Mouse (Mus musculus) adrenal gland, postnatal 25 days (tissue): Measurements from ENCODE around the gene Jmjd4. TPM values are rescaled to one million over a fixed set of nuclear protein-coding genes. Genes with fewer than 3 reads are reported as not detected.
A peak's percentile ranks its signal among the peaks of the same experiment; 100 is the strongest.

Experiments used
- DNase-seq: peaks from one replicate; pipeline ENCODE4 v3.0.0; 2021; ENCODE audit warnings: mixed read lengths
- long read RNA-seq: library from polyadenylated mRNA; stranded (forward); transcript quantifications from one replicate; pipeline ENCODE4 v2.0.0, GENCODE M21; 2021
- total RNA-seq: library from RNA; stranded (reverse); gene quantifications from 2 replicates; pipeline ENCODE4 v1.2.3, GENCODE M21; 2021

Gene Jmjd4
- total RNA-seq: 10.4 and 11.4 TPM in 2 replicates
- long read RNA-seq, full-length matches to known transcripts: 7 of 14 reads
- long read RNA-seq, partial matches to known transcripts: 4 of 14 reads
- long read RNA-seq, other reads (novel, unspliced or antisense): 3 of 14 reads

DNA sequence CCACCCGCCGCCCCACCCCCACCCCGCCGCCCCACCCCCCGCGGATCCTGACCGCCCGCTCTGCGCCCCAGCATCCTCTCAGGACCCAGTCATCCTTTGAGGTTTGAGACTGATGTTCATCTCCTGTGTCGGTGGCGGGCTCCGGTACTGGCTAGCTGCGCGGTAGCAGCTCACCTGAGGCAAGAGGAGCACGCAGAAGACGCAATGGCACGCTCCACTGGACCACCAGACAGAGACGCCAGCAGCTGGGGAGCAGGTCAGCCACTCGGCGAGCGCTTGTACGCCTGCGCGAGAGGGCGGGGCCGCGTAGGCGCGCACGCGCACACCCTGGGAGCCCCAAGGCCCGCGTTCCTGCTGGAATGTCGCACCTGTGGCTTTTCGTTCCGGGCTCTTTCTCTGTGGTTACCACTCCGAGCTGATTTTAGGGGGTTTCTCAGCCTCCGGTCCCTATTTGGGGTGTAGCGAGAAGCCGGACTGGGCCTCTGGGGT is at the start of gene Jmjd4:
TSS of gene Jmjd4 (plus strand) at position 305 of the 489 bp plus-strand sequence.
- peak; percentile 93 for DNase-seq

DNA sequence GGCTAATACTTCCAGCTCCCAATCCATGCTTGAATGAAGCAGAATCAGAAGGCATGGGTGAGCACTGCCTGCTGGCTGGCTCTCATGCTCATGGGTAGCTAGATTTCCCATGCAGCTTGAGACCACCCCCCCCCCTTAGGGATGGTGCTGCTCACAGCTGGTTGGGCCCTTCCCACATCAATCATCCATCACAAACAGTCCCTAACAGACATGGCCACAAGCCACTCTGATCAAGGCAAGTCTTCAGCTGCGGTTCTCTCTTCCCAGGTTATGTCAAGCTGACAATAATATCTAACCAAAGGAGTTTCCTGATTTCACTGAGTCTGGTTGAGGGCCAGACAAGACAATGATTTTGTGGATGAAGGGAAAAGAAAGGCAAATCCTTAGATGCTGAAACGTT is 49.0 kb upstream of the Jmjd4 start:
- DNase-seq: no peak

DNA sequence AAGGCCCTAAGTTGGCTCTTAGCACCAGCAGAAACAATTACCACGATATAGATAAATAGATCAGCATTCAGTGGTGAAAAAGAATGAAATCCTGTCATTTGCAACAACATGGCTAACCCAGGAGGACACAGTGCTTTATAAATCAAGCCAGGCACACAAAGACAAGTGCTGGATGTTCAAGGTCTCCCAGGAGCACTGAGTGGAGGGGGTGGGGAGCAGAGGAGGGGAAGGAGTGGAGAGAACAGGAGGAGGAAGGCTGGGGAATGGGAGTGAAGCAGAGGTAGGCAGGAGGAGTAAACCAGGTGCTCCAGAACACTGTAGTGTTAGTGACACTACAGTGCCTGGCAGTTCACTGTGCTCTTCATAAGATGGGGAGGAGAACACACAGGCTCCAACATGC is 44.1 kb upstream of the Jmjd4 start:
- no peak for DNase-seq

DNA sequence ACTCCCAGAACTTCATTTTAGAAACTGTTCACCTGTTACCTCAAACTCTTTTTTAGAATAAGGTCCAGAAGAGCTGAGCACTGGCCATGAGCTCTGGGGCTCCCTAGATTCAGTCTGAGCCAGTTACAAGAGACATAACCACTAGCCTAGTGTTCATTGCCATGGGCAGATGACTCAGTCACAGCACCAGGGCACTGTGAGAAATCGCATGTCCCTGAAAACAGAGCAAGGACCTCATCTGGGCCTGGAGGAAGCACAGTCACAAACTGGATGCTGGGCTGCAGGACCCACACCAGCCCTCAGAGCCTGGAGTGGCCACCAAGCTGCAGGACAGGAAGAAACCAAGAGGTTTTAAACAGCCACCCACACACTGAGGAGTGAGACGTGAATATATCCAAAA is 39.0 kb upstream of the Jmjd4 start:
- peak; percentile 44 for DNase-seq

DNA sequence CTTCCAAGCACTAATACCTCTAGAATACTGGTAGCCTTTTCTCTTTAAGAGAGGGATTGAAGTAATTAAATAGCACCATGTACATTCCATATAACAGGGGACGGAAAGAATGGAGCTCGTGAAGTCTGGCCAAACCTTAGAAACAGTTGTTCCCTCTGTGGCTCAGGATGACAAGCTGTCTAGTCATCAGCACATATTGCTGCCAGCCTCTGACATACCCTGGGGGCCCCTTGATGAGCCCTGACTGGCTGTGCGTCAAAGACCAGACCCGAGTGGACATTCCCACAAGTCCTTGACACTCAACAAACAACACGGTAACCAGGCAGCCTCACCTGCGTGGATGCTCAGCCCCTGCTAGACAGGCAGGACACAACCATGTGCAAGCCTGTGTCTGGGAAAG is 37.8 kb upstream of the Jmjd4 start:
- DNase-seq: no peak

DNA sequence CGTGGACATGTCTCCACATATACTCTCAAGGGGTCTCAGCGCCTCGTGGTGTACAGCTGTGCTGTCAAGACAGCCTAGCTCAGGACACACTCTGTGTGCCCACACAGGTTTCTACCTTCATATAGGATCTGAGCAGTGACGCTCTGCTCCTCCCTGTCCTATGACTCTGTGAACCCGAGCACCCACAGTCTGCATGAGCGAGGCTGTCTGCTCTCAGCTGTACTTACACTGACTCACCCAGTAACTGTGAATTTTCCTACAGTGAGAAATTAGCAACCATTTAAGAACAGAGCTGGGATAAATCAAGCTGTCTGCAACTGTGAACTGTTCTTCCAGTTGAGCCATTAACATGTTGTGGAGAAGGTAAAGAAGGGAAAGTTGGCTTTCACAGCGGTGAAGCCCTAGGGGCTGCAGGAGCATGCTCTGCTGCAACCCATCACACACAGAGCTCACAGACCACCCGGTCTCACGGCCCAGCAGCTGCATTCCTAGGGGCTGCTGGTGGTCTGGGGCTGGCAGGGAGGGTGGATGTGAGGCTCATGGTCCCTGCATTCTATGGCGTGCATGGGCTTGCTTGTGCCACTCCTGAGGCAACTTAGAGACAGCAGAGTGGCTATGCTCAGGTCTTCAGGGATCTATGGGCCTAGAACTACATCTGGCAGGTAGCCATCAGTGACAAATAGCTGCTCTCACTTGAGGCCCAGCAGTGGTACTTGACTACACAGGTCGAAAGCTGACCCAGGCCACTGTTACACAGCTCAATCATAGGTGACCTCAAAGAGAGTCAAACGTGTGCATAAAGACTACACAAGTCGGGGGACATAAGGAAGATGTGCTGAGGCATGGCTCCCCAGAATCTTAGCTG is 36.6 kb upstream of the Jmjd4 start:
- no peak for DNase-seq

DNA sequence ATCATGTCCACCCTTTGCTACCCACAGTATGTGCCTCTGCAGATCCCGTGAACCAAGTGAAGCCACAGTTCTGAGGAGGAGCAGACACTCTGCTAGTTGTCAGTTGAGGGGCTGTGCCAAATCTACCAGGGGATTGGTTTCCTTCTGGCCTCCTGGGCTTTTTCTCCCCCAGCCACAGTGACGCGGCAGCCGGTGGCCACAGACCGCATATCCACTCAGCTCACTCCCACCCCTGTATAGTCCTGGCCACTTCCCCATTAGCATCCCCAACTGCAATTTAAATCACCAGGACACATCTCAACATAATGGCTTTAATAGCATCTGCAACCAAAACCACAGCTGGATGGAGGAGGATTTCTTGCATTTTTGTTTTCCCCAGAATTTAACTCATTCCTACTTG is 31.1 kb upstream of the Jmjd4 start:
- DNase-seq: no peak

DNA sequence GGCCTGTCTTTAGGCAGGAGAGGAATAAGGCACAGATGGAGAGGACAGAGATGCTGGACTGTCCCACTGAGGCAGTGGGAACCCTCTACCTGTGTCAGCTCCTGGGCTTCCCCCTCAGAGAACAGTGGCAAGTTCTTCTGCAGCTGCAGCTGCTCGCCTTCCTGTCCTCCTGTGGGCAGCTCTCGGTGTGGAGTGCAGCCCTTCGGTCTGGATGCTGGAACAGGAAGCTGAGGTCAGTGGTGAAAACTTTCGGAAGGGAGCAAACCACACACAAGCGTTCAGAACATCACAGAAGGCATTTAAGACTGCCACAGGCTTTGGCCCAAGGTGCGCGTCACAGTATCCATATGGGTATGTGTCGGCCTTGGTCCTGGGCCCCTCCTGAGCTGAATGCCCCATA is 28.4 kb upstream of the Jmjd4 start:
- DNase-seq: no peak

DNA sequence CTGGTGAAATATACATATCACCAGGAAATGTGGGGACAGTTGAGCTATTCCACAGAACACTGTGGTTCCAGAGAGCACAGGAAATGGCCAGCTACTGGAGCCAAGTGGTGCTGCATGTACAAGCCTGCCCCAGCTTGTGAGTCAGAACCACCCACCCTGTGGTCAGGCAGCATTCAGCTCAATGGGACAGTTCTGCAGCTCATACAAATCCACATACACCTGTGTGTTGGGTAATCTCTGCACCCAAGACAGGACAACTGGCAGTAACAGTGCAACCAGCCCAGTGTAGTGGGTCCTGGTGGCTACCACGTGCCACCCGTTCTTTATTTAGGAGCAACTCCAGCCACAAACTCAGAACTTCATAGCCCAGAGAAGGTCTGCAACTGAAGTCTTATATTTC is 27.9 kb upstream of the Jmjd4 start:
- DNase-seq: no peak

DNA sequence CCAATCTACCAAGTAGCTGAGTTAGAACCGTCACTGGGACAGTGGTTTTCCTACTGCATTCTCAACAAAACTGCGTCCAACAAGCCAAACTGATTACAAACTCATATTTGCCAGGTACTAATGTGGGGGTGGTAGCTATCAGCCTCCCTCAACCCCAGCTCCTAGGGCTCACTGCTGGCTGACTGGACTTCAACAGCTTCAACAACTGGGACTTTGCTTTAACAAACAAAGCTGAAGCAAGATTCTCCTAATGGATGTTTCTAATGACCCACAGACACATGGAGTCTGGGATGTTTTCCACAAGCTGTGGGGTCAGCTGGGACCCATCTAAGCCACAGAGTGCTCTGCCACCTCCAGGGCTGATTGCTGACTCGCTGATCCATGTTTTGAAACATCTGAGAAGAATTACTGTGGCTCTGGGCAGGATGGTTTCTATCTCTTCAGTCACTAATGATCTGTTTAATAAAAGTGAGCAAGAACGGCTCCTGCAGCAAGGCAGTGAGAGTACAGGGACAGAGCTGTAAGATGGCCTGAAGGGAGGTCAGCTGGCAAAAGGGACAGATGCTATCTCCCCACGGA is 26.7 kb upstream of the Jmjd4 start:
- no peak for DNase-seq

DNA sequence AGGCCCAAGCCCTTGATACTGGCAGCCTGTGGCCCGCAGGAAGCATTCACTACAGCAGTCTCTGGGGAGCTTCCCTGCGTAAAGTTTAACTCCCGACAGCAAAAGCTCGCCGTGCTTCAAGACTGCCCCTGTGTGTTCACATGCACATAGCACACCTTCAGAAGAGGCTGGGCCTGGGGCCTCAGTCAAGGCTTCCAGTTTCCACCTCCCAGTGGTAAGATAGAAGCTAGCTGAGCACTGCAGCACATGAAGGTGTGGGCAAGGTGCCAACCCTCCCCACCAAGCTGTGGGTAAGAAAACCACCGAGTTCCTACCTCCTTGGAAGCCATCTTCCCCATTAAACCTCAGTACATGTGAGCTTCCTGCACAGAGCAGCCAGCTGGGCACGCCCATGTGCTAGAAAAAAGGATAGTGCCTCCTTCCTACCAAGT is 24.2 kb upstream of the Jmjd4 start:
- DNase-seq: no peak

DNA sequence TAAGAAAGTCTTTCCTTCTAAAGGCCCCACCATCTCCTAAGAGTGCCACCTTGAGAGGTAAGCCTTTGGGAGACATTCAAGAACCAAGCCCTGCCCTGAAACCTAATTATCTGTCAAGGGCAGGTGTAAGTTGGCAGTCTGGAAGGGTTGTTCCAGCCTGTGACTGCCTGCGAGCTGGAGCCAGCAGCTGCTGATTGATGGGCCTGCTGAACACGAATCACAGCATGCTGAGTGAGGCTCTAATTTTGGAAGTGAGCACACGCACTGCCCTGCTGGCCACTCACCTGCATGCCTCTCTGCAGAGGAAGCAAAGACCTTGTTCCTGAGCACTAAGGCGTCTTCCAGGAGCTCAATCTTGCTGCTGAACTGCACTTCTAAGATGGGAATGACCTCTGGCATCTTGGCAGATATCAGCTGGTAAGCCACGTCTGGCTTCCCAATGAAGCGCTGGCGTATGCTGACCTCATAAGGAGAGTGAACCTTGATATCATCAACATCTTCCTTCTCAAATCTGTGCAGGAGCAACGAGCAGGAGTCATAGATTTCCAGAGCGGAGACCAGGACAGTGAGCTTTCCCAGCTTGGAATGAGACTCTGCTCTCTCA is 21.7 kb upstream of the Jmjd4 start:
- DNase-seq: no peak

DNA sequence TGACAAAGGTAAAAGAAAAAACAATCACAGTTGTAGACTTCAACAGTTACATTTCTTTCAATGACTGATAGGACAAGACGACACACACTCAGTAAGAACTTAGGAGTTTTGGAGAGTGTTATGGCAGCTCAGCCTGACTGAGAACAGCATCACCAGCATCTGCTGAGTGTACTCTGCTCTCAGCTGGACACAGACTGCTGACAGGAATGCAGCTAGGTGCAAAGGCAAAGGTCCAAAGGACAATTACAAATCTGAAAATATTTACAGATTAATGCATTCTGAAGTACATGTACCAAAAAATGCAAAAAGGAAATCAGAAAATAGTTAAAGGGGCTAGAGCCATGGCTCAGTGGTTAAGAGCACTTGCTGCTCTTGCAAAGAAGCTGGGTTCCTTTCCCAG is 19.9 kb upstream of the Jmjd4 start:
- DNase-seq: no peak

DNA sequence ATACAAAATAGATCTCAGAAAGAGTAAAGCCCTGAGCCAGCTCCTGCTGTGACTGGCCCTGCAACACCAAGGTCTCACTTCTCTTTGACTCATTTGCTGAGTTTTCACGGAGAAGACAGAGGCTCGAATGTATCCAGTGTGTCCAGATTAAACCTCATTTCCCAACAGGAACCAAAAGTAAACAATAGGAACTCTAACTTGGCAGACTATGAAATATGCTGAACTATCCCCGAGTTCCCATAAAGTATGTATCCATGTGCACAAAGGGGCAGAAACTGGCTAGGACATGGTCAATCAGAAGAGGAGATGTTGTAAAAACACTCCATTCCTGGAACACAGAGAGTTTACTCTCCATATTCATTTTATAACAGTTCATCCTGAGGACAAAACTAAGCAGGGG is 17.6 kb upstream of the Jmjd4 start:
- no peak for DNase-seq

DNA sequence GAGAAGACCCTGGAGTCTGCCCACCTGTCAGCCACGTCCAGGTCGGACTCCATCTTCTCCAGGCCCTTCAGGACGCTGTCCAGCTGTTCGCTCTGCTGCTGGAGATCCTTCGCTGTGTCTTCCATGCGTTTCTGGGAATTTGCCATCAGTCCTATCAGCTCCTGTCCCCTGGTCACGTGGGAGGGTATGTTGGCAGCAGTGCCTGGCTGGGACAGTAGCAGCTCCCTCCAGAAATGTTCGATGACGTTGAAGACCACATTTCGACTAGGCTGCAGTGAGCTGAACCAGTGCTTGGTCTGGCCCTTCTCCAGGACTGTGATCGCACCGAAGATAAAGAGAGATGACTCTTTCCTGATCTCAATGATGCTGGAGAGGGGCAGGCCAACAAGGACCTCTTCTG is 11.9 kb upstream of the Jmjd4 start:
- no peak for DNase-seq

DNA sequence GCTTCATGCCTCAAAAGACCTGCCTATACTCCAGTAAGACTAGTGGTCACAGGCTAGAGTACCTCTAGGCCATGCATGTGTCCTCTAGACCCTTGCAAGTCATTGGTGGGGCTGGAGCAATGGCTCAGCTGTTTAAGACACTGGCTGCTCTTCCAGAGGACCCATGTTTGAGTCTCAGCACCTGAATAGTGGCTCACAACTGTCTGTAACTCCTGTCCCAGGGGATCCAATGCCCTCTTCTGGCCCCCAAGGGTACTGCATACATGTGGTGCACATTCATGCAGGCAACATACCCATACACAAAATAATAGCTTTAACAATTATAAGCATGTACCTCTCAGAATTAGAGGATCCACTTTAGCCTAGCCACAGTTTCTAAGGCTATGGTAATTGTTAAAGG is 6.7 kb upstream of the Jmjd4 start:
- DNase-seq: no peak

DNA sequence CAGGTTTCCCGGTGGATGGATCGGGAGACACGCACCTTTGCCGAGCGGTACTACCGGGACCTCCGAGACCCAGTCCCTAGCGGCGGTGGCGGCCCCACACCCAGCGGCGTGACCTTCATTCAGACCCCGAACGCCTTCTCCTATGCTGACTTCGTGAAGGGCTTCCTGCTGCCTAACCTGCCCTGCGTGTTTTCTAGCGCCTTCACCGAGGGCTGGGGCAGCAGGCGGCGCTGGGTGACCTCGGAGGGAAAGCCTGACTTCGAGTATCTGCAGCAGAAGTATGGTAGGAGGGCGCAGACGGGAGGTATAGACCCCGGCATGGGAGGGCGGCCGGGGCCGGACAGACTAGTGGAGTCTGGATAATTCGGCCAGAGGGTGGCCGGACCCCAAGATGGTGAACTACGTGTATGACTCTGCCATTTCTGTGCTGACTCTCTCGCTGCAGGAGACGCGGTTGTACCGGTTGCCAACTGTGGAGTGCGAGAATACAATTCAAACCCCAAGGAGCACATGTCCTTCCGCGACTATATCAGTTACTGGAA is 456 bp downstream of the Jmjd4 start:
- DNase-seq: peak; percentile 44

DNA sequence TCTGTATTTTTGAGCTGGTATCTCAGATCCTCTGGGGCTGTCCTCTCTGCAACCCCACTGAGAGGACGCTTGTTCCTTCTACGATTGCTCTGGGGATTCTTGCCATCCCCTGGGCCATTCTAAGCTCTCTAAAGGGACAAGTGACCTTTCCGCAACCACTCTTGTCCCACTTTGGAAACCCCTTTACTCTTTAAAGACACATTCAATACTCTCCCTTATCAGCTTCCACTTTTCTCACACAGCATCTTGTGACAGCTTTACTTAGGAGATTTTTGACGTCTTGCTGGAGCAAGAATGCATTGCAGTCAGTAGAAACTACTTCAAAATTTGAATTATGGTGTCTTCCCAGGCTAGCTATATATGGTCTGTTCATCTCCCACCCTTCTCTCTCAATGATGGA is 1.2 kb downstream of the Jmjd4 start, which contains the start of gene Snap47:
TSS of gene Snap47 (minus strand) at position 101 of the 400 bp plus-strand sequence.
- no peak for DNase-seq

DNA sequence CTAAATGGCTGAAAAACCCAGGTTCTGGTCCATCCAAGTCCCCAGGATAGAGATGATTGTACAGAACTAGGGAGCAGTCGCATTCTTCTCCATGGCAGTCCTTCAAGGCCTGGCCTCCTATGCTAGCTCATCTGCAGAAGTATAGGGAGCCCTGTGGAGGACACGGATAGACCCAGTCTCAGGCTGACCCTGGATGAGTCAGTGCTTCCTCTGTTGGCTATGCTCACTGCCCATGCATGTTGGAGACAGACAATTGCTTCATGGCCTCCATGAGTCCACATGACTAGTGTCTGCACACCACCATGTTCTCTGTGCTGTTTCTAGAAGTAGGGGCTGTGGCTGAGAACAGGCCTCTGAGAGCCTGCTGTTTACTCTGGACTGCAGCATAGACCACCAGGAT is 6.5 kb downstream of the Jmjd4 start:
- DNase-seq: peak; percentile 19

DNA sequence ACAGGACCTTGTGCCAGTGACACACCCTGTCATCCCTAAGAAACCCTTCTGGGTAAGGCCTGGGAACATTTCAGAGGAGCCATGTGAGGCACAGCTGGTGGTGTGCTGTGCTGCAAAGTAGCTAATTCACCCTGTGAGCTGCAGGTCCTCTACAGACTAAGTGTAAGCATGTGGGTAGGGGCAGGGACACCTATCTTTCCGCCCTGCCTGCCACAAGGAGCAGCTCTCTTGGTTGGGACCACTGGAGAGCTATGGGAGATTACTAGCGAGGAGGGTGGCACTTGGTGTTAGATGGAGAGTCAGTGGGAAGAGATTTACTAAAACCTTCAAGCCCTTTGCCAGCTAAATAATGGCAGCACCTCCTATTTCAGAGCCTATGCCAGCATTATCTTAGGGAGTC is 7.0 kb downstream of the Jmjd4 start:
- DNase-seq: no peak

DNA sequence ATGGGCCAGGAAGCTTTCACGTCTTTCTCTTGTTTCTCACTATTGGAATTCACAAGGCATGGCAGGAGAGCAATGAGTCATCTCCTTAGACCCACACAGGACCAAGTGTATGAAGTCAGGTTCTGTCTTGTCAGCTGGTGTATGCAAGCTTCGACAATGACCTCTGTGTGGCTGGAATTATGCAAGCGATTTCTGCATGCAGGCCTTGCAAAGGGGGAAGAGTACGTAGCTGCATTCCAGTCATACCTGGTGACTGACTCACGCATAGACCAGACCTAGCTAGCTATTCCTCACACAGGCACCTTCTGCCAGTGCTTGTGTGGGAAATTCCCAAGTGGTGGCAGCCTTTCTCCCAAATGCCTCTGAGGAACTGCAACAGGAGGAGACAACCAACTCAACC is 9.1 kb downstream of the Jmjd4 start:
- peak; percentile 53 for DNase-seq

DNA sequence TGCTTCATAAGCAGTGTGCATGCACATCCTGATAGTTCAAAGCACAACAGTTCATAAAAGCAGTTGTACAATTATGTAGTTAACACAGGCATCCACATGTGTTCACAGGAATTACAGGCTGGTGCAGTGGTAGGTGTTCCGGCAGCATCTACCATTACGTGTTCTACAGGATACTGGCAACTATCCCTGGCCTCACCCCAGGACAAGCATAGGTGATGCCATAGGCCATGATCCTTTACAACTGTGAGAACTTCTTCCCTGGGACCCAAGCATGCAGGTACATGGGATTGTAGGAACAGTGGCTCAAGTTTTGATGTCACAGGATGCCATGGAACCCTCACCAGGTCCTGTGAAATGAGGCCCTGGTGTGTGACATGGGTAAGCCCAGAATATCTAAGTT is 10.6 kb downstream of the Jmjd4 start:
- no peak for DNase-seq
